Mouse (Mus musculus) liver, embryonic 11.5 days (tissue): Measurements from ENCODE around the gene Adamtsl1. TPM values are rescaled to one million over a fixed set of nuclear protein-coding genes. Genes with fewer than 3 reads are reported as not detected.

Experiments
- ATAC-seq: fragments of 200-750 bp; cut with Nextera tagmentation; replicated peaks from 2 replicates; pipeline ENCODE4 v1.8.0; 2017; ENCODE audit warnings: moderate number of reproducible peaks, mild to moderate bottlenecking, moderate TSS enrichment, moderate library complexity; ENCODE audit not compliant: low FRiP score
- DNase-seq: peaks from one replicate; pipeline ENCODE4 v3.0.0-alpha.2; 2017; ENCODE audit warnings: low spot score
- H3K27ac ChIP-seq: fragments of 300-500 bp; sonication (generic); 2 replicates; pipeline ENCODE4 v1.5.1; 2014; ENCODE audit warnings: mild to moderate bottlenecking, low read depth, low read length, control low read depth
- H3K27me3 ChIP-seq: fragments of 300-500 bp; sonication (generic); replicated peaks from 2 replicates; pipeline ENCODE4 v1.6.1; 2014; ENCODE audit warnings: low read length, mixed read lengths; ENCODE audit not compliant: control insufficient read depth, insufficient read depth
- H3K36me3 ChIP-seq: fragments of 300-500 bp; sonication (generic); 2 replicates; pipeline ENCODE4 v1.6.1; 2014; ENCODE audit warnings: mild to moderate bottlenecking, low read length, moderate library complexity, mixed read lengths; ENCODE audit not compliant: control insufficient read depth, insufficient read depth
- H3K4me1 ChIP-seq: fragments of 300-500 bp; sonication (generic); replicated peaks from 2 replicates; pipeline ENCODE4 v1.6.1; 2014; ENCODE audit warnings: low read length, mixed read lengths; ENCODE audit not compliant: control insufficient read depth, insufficient read depth
- H3K4me2 ChIP-seq: fragments of 300-500 bp; sonication (generic); 2 replicates; pipeline ENCODE4 v1.6.1; 2014; ENCODE audit warnings: mild to moderate bottlenecking, control low read depth, moderate library complexity
- H3K4me3 ChIP-seq: fragments of 300-500 bp; sonication (generic); 2 replicates; pipeline ENCODE4 v1.5.1; 2014; ENCODE audit warnings: low read depth, low read length, control low read depth
- H3K9ac ChIP-seq: fragments of 300-500 bp; sonication (generic); 2 replicates; pipeline ENCODE4 v1.6.1; 2014; ENCODE audit warnings: low read depth, low read length, control low read depth
- H3K9me3 ChIP-seq: fragments of 300-500 bp; sonication (generic); 2 replicates; pipeline ENCODE4 v1.6.1; 2016; ENCODE audit warnings: low read length, inconsistent platforms, mixed read lengths; ENCODE audit not compliant: control insufficient read depth
- WGBS: fragments of 180-500 bp; shearing (Covaris S2); extraction: QIAGEN DNeasy Blood & Tissue Kit; methylation state at CpG from one replicate; pipeline ENCODE4 v1.1.7; 2014; 5-methylcytosine and 5-hydroxymethylcytosine counted together
- polyA plus RNA-seq: library from polyadenylated mRNA; unstranded; fragments of >200 nt; fragmentation: Nextera tagmentation; extraction: Ambion mirVana; gene quantifications from 2 replicates; pipeline ENCODE4 v1.2.1, GENCODE M21; 2014

Gene Adamtsl1
- polyA plus RNA-seq, 1 experiment from 2014 or later: 4.9 TPM

DNA sequence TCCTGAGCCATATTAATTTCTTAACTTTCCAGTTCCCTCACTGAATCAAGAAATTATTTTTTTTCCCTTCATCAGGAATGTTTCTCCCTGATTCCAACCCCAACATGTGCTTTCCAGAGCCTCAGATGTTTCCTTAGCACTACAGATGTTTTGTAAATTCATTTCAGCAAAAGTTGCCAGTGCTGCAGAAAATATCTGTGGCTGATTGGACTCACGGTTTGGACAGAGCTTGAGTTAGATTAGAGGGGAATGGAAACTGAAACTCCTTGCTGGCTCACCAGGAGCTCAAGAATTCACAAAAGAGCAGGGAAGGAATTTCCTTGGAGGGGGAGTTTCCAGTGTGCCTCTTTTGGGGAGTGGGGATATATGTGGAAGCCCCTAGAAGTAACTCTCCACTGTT lies 560.9 kb downstream of the Adamtsl1 start:
- Histone ChIP-seq H3K9ac (no peak overlapping the region), H3K4me3 (no peak overlapping the region), H3K36me3 (no peaks in the 10 kb centered on the region), H3K4me1 (no peaks in the 10 kb centered on the region), H3K27me3 (no peaks in the 10 kb centered on the region), H3K9me3 (no peaks in the 10 kb centered on the region), H3K4me2 (no peak overlapping the region), H3K27ac (no peak overlapping the region)
- WGBS: 47% methylated on average over 1 of the region's 1 CpGs
- DNase-seq: no peak
- no peak for ATAC-seq

GRCm38 (mm10) chr4:86077355-86077754 lies 563.4 kb downstream of the Adamtsl1 start:
- Histone ChIP-seq H3K36me3 (no peaks in the 10 kb centered on the region), H3K4me2 (no peak overlapping the region), H3K9ac (no peak overlapping the region), H3K9me3 (no peaks in the 10 kb centered on the region), H3K27ac (no peak overlapping the region), H3K4me3 (no peak overlapping the region), H3K4me1 (no peaks in the 10 kb centered on the region), H3K27me3 (no peaks in the 10 kb centered on the region)
- DNase-seq (no peak), ATAC-seq (no peak)
- 81% methylated on average over 2 of the region's 2 CpGs for WGBS

DNA sequence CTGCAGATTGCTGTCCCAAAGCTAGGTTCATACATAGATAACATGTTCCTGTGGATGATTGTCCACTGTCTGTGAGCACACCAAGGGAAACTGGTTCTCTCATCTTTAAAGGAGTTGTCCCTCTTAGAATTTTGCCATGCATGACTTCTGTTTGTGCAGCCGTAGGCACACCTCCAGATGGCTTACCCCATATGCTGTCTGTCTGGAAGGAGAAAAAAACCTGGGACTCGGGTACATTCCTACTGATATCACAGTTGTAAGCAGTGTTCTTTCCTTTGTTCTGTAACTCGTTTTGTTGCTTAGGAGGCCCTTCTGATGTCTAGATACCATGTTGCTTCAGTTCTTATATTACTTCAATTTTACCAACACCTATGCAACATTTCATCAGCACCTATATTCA lies 563.9 kb downstream of the Adamtsl1 start:
- 72% methylated on average over 3 of the region's 3 CpGs for WGBS

GRCm38 (mm10) chr4:86087508-86087907 lies 573.5 kb downstream of the Adamtsl1 start:
- Histone ChIP-seq H3K9ac (no peak overlapping the region), H3K4me1 (no peaks in the 10 kb centered on the region), H3K27ac (no peak overlapping the region), H3K9me3 (no peaks in the 10 kb centered on the region), H3K4me2 (no peak overlapping the region), H3K27me3 (no peaks in the 10 kb centered on the region), H3K36me3 (no peaks in the 10 kb centered on the region), H3K4me3 (no peak overlapping the region)
- ATAC-seq (no peak), DNase-seq (no peak)
- WGBS: 77% methylated on average over 5 of the region's 5 CpGs

More for the DNA sequence above, 563.9 kb downstream of the Adamtsl1 start:
- H3K27me3 ChIP-seq: no peaks in the 10 kb centered on the region
- no peaks in the 10 kb centered on the region for H3K9me3 ChIP-seq
- H3K27ac ChIP-seq: no peak overlapping the region
- no peaks in the 10 kb centered on the region for H3K4me1 ChIP-seq
- ATAC-seq: no peak
- H3K9ac ChIP-seq: no peak overlapping the region
- no peak for DNase-seq
- no peaks in the 10 kb centered on the region for H3K36me3 ChIP-seq
- no peak overlapping the region for H3K4me3 ChIP-seq
- no peak overlapping the region for H3K4me2 ChIP-seq

- no peak overlapping the region for H3K4me2 ChIP-seq
- no peak overlapping the region for H3K4me3 ChIP-seq
- no peak overlapping the region for H3K9ac ChIP-seq
- no peak for ATAC-seq
- no peak overlapping the region for H3K27ac ChIP-seq
- WGBS: 76% methylated on average over 1 of the region's 1 CpGs
- no peak for DNase-seq
- no peaks in the 10 kb centered on the region for H3K4me1 ChIP-seq
- no peaks in the 10 kb centered on the region for H3K27me3 ChIP-seq
- H3K36me3 ChIP-seq: no peaks in the 10 kb centered on the region
- H3K9me3 ChIP-seq: no peaks in the 10 kb centered on the region
Observed at GRCm38 (mm10) chr4:86103207-86103606, 589.2 kb downstream of the Adamtsl1 start.

GRCm38 (mm10) chr4:86108325-86108724 lies 594.4 kb downstream of the Adamtsl1 start:
- Histone ChIP-seq H3K9ac (no peak overlapping the region), H3K27me3 (no peaks in the 10 kb centered on the region), H3K27ac (no peak overlapping the region), H3K4me2 (no peak overlapping the region), H3K4me3 (no peak overlapping the region), H3K4me1 (no peaks in the 10 kb centered on the region), H3K9me3 (no peaks in the 10 kb centered on the region), H3K36me3 (no peaks in the 10 kb centered on the region)
- no peak for DNase-seq
- 79% methylated on average over 4 of the region's 4 CpGs for WGBS
- ATAC-seq: no peak

- H3K9me3 ChIP-seq: no peaks in the 10 kb centered on the region
- no peaks in the 10 kb centered on the region for H3K4me1 ChIP-seq
- no peaks in the 10 kb centered on the region for H3K36me3 ChIP-seq
- WGBS: 47% methylated on average over 2 of the region's 2 CpGs
- no peak overlapping the region for H3K4me2 ChIP-seq
- DNase-seq: no peak
- no peaks in the 10 kb centered on the region for H3K27me3 ChIP-seq
- no peak for ATAC-seq
- no peak overlapping the region for H3K9ac ChIP-seq
- H3K27ac ChIP-seq: no peak overlapping the region
- H3K4me3 ChIP-seq: no peak overlapping the region
Observed at GRCm38 (mm10) chr4:86119067-86119466, 605.1 kb downstream of the Adamtsl1 start.

DNA sequence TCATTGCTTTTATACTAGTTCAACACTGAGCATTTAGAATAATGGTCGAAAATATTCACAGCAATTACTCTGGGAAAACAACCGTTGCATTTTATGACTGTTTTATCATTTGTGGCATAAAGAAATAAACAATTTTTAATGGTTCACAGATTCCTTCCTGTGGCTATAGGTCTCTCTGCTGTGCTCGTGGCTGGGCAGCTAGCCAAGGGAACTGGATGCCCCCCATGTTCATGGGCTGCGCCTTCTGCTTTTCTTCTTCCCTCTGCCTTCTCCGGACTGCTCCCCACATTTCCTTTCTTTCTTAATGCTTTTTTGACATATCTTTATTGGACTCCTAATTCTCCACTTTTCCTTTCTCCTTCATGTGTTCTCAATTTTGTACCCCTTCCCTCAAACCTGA lies 608.5 kb downstream of the Adamtsl1 start:
- H3K36me3 ChIP-seq: no peaks in the 10 kb centered on the region
- H3K4me1 ChIP-seq: no peaks in the 10 kb centered on the region
- no peaks in the 10 kb centered on the region for H3K27me3 ChIP-seq
- no peaks in the 10 kb centered on the region for H3K9me3 ChIP-seq
- H3K27ac ChIP-seq: no peak overlapping the region
- DNase-seq: no peak
- ATAC-seq: no peak
- H3K9ac ChIP-seq: no peak overlapping the region
- 62% methylated on average over 5 of the region's 5 CpGs for WGBS
- no peak overlapping the region for H3K4me3 ChIP-seq
- no peak overlapping the region for H3K4me2 ChIP-seq

DNA sequence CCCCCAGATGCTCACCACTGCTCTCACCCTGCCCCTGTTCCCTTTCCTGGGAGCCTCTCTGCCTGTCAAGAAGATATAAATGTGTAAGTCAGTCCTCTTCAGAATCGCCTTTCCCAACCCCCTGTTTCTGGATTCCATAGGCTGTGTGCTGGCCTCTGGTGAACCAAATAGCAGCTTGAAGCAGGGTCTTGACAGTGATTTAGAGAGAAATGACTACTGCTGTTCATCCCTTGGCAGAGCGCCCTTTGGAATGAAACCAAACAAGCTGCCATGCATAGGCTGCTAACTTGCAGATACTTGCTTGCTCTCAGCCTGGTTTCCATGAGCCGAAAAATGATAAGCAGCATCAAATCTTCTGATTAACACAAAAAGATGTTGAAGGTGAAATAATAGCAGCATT lies 610.4 kb downstream of the Adamtsl1 start:
- no peak overlapping the region for H3K9ac ChIP-seq
- no peak for DNase-seq
- no peaks in the 10 kb centered on the region for H3K36me3 ChIP-seq
- no peaks in the 10 kb centered on the region for H3K9me3 ChIP-seq
- H3K4me3 ChIP-seq: no peak overlapping the region
- no peak overlapping the region for H3K27ac ChIP-seq
- no peaks in the 10 kb centered on the region for H3K27me3 ChIP-seq
- 55% methylated on average over 3 of the region's 3 CpGs for WGBS
- no peak overlapping the region for H3K4me2 ChIP-seq
- no peak for ATAC-seq
- no peaks in the 10 kb centered on the region for H3K4me1 ChIP-seq
